Mouse (Mus musculus): ENCODE data around the gene Gm28048. TPM values are rescaled to one million over a fixed set of nuclear protein-coding genes. Genes with fewer than 3 reads are reported as not detected.
A peak's percentile ranks its signal among the peaks of the same experiment; 100 is the strongest.

The Gm28048 gene
- polyA plus RNA-seq, 1 experiment from 2014 or later = 3.2 TPM

DNA sequence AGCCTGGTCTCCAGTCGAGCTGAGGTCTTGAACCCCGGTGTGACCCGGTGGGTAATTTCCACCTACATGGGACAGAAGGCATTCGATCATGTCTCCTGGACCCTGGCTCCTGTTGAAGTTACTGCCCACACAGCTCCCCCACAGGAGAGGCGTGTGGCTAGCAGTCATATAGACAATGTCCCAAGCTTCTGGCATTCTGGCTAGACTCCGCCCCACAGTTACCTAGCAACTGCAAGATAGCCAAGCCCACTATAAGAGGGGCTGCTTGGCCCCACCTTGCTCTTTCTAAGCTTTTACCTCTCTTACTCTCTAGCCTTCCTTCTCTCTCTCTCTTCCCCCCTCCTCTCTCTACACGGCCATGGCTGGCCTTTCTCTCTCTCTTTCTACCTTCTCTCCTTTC is 64.1 kb downstream of the Gm28048 start:
- no peak overlapping the region for H3K9ac ChIP-seq
- H3K36me3 ChIP-seq (replicated peaks; ENCODE audit: control insufficient read depth, insufficient read depth) = no peaks in the 10 kb centered on the region
- H3K27ac ChIP-seq = no peak overlapping the region
- no peak overlapping the region for H3K4me3 ChIP-seq (replicated peaks; ENCODE audit: low read length)
- H3K4me1 ChIP-seq (replicated peaks; ENCODE audit: control insufficient read depth, insufficient read depth, low read length) = no peaks in the 10 kb centered on the region
- ATAC-seq (ENCODE audit: low FRiP score) (no peak), DNase-seq (ENCODE audit: low spot score) (no peak)
- H3K4me2 ChIP-seq (replicated peaks) = no peak overlapping the region
- 87% methylated on average over 7 of the region's 7 CpGs for WGBS
- H3K27me3 ChIP-seq (ENCODE audit: control insufficient read depth, insufficient read depth, low read length) = no peaks in the 10 kb centered on the region
- no peaks in the 10 kb centered on the region for H3K9me3 ChIP-seq (ENCODE audit: control insufficient read depth, low read length)

DNA sequence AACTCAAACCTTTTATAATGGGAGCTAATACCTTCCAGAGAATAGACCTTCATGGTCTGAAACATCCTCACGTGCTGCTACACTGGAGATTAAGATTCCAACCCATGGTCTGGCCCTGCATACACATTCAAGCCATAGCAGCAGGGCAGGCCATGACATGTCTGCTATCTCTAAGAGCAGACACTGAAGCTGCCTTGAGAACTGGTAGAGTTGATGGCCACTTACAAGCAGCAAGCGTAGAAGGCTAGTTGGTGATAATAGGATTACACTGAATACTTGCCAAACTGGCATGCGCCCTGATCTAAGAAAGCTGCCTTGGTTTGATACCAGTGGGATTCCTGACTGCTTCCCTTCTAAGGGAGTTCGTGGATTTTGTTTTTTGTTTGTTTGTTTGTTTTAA is 68.1 kb downstream of the Gm28048 start:
- H3K4me1 ChIP-seq (replicated peaks; ENCODE audit: control insufficient read depth, insufficient read depth, low read length) = no peaks in the 10 kb centered on the region
- ATAC-seq (ENCODE audit: low FRiP score) (no peak), DNase-seq (ENCODE audit: low spot score) (no peak)
- H3K4me3 ChIP-seq (replicated peaks; ENCODE audit: low read length) = no peak overlapping the region
- H3K36me3 ChIP-seq (replicated peaks; ENCODE audit: control insufficient read depth, insufficient read depth) = no peaks in the 10 kb centered on the region
- H3K9ac ChIP-seq = no peak overlapping the region
- H3K27me3 ChIP-seq (ENCODE audit: control insufficient read depth, insufficient read depth, low read length) = no peaks in the 10 kb centered on the region
- H3K9me3 ChIP-seq (ENCODE audit: control insufficient read depth, low read length) = no peaks in the 10 kb centered on the region
- H3K27ac ChIP-seq = no peak overlapping the region
- 86% methylated on average over 4 of the region's 4 CpGs for WGBS
- no peak overlapping the region for H3K4me2 ChIP-seq (replicated peaks)

DNA sequence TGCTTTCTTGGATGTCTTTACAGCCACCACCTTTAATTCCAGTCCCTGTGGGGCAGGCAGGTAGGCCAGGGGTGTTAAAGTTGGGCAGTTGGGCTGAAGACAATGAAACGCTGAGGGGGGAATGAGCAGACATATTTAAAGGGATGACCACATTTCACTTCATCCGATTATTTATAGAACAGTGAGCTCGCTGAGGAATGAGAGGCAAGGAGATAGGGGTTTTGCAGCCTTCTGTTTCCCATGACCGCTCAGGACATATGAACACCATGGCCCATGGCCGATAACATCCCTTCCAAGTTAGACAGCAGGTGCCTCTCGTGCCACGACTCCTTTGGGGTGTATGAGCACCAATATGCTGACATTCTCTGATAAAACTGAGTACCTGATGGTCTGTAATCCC is 70.1 kb downstream of the Gm28048 start:
- no peak for DNase-seq (ENCODE audit: low spot score)
- 95% methylated on average over 7 of the region's 7 CpGs for WGBS
- Histone ChIP-seq H3K27ac (no peak overlapping the region), H3K4me3 (replicated peaks; ENCODE audit: low read length) (no peak overlapping the region), H3K9ac (no peak overlapping the region), H3K36me3 (replicated peaks; ENCODE audit: control insufficient read depth, insufficient read depth) (no peaks in the 10 kb centered on the region), H3K4me1 (replicated peaks; ENCODE audit: control insufficient read depth, insufficient read depth, low read length) (no peaks in the 10 kb centered on the region), H3K27me3 (ENCODE audit: control insufficient read depth, insufficient read depth, low read length) (no peaks in the 10 kb centered on the region), H3K4me2 (replicated peaks) (no peak overlapping the region), H3K9me3 (ENCODE audit: control insufficient read depth, low read length) (no peaks in the 10 kb centered on the region)
- ATAC-seq (ENCODE audit: low FRiP score) = no peak

DNA sequence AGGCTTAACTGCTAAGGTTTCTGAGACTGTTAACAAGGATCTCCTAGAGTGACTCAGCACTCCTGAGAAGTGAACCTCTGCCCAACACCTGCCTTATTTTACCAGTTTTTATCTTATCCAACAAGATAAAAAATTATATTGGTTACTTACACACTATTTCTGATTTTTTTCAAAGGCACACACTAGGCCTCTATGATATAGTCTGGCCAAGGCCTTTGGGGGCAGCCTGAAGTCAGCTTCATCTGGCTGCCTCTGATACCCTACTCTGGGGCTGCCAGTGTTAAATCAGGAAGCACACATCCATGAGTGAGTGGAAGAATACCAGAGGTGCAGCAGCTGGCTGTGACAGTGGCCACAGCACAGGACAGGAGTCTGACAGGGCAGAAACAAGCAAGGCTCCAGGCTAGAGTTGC is 75.4 kb downstream of the Gm28048 start:
- no peak overlapping the region for H3K27ac ChIP-seq
- H3K4me1 ChIP-seq (replicated peaks; ENCODE audit: control insufficient read depth, insufficient read depth, low read length) = no peaks in the 10 kb centered on the region
- ATAC-seq (ENCODE audit: low FRiP score) (no peak), DNase-seq (ENCODE audit: low spot score) (no peak)
- no peaks in the 10 kb centered on the region for H3K27me3 ChIP-seq (ENCODE audit: control insufficient read depth, insufficient read depth, low read length)
- no peaks in the 10 kb centered on the region for H3K9me3 ChIP-seq (ENCODE audit: control insufficient read depth, low read length)
- H3K4me2 ChIP-seq (replicated peaks) = no peak overlapping the region
- no peaks in the 10 kb centered on the region for H3K36me3 ChIP-seq (replicated peaks; ENCODE audit: control insufficient read depth, insufficient read depth)
- H3K9ac ChIP-seq = no peak overlapping the region
- H3K4me3 ChIP-seq (replicated peaks; ENCODE audit: low read length) = no peak overlapping the region

DNA sequence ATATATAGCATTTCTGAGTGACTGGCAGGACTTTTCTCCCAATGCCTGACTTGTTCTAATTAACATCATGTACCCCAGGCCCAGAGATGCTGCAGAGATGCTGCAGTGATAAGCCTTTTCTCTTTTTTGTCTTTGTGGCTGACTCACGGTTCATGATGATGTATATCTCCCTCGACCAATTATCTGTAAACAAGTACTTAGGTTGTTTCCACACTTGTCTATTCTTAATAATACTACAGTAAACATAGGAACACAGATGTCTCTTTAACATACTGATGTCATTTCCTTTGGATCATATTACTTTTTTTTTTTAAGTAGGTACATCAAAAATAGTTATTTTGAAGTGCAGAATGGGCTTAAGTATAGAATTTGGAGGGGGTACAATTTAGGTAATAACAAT is 79.0 kb downstream of the Gm28048 start:
- no peak for ATAC-seq (ENCODE audit: low FRiP score)
- H3K36me3 ChIP-seq (replicated peaks; ENCODE audit: control insufficient read depth, insufficient read depth) = peaks cover 6% of the 10 kb centered on the region
- no peak overlapping the region for H3K4me2 ChIP-seq (replicated peaks)
- WGBS = 80% methylated on average over 2 of the region's 2 CpGs
- no peak for DNase-seq (ENCODE audit: low spot score)
- no peak overlapping the region for H3K4me3 ChIP-seq (replicated peaks; ENCODE audit: low read length)
- H3K4me1 ChIP-seq (replicated peaks; ENCODE audit: control insufficient read depth, insufficient read depth, low read length) = no peaks in the 10 kb centered on the region
- no peak overlapping the region for H3K27ac ChIP-seq
- no peak overlapping the region for H3K9ac ChIP-seq
- no peaks in the 10 kb centered on the region for H3K9me3 ChIP-seq (ENCODE audit: control insufficient read depth, low read length)
- no peaks in the 10 kb centered on the region for H3K27me3 ChIP-seq (ENCODE audit: control insufficient read depth, insufficient read depth, low read length)

DNA sequence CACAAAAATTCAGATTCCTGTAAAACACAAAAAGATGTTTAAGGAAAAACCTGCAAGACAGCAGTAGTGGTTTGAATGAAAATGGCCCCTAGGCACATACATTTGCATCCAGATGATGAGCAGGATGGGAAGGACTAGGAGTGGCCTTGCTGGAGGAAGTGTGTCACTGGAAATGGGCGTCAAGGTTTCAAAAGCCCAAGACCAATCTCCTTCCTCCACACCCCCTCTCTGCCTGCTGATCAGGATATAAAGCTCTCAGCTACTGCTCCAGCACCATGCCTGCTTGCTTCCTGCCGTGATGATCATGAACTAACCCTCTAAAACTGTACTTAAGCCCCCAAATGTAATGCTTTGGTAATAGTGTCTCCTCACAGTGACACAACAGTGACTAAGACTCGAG is 81.8 kb downstream of the Gm28048 start:
- Histone ChIP-seq H3K9me3 (ENCODE audit: control insufficient read depth, low read length) (no peaks in the 10 kb centered on the region), H3K36me3 (replicated peaks; ENCODE audit: control insufficient read depth, insufficient read depth) (peaks cover 6% of the 10 kb centered on the region), H3K4me1 (replicated peaks; ENCODE audit: control insufficient read depth, insufficient read depth, low read length) (no peaks in the 10 kb centered on the region), H3K27ac (no peak overlapping the region), H3K9ac (no peak overlapping the region), H3K27me3 (ENCODE audit: control insufficient read depth, insufficient read depth, low read length) (no peaks in the 10 kb centered on the region), H3K4me2 (replicated peaks) (no peak overlapping the region), H3K4me3 (replicated peaks; ENCODE audit: low read length) (no peak overlapping the region)
- no peak for DNase-seq (ENCODE audit: low spot score)
- ATAC-seq (ENCODE audit: low FRiP score) = no peak
- WGBS = 89% methylated on average over 3 of the region's 3 CpGs

DNA sequence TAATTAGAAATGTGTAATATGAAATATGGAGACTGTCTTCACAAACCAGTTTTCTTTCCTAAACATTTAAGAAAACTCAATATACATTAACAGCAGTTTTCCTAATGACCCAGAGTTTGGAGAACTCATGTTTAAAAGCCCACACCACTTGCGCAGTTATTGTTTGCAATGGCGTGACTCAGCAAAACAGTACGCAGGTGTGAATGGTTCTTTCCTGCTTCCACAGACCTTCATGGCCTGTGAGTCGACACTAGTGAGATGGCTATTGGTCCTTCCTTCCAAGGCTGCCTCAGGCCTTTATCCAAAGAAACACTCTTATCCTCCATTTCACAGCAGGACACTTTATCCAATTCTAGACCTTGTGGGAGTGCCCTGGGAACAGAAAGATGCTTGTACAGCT is 84.2 kb downstream of the Gm28048 start:
- WGBS = 98% methylated on average over 4 of the region's 4 CpGs
- Histone ChIP-seq H3K27ac (no peak overlapping the region), H3K4me2 (replicated peaks) (no peak overlapping the region), H3K4me1 (replicated peaks; ENCODE audit: control insufficient read depth, insufficient read depth, low read length) (no peaks in the 10 kb centered on the region), H3K9me3 (ENCODE audit: control insufficient read depth, low read length) (no peaks in the 10 kb centered on the region), H3K27me3 (ENCODE audit: control insufficient read depth, insufficient read depth, low read length) (no peaks in the 10 kb centered on the region), H3K36me3 (replicated peaks; ENCODE audit: control insufficient read depth, insufficient read depth) (peaks cover 6% of the 10 kb centered on the region), H3K4me3 (replicated peaks; ENCODE audit: low read length) (no peak overlapping the region), H3K9ac (no peak overlapping the region)
- ATAC-seq (ENCODE audit: low FRiP score) (no peak), DNase-seq (ENCODE audit: low spot score) (no peak)

DNA sequence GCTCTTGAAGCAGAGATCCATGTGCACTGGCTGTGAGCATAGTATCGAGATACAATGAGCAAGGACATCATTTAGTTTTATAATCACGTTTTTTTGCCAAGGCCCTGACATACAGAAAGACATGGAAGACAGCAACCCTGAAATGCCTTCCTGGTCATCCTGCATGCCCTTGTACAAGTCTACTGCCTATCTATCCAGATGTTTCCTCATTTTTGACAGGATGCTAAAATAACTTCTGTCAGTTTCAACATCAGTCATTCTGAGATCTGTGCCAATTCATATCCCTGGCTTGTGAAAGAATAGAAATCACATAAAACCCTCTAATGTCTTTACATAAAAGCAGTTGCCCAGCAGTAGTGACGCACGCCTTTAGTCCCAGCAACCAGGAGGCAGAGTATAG is 84.8 kb downstream of the Gm28048 start:
- H3K4me2 ChIP-seq (replicated peaks) = no peak overlapping the region
- ATAC-seq (ENCODE audit: low FRiP score) = no peak

DNA sequence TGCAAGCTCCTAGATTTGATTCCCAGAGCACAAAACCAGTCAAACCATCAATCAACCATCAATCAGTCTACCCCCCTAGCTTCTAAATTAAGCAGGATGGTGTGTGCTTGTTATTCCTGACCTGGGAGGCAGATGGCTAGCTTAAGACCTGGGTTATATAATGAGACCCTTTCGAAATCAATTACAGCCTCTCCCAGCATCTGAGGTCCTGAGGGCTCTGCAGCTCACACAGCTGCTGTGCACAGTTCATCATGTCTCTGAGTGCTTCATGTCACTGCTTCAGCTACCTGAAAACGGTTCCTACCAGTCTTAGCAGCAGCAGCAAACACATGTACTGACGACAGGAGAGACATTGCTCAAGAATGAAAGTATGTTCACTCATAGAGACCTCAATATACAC is 88.8 kb downstream of the Gm28048 start:
- Histone ChIP-seq H3K9ac (no peak overlapping the region), H3K9me3 (ENCODE audit: control insufficient read depth, low read length) (no peaks in the 10 kb centered on the region), H3K4me2 (replicated peaks) (no peak overlapping the region), H3K36me3 (replicated peaks; ENCODE audit: control insufficient read depth, insufficient read depth) (no peaks in the 10 kb centered on the region), H3K27ac (no peak overlapping the region), H3K4me3 (replicated peaks; ENCODE audit: low read length) (no peak overlapping the region), H3K27me3 (ENCODE audit: control insufficient read depth, insufficient read depth, low read length) (no peaks in the 10 kb centered on the region), H3K4me1 (replicated peaks; ENCODE audit: control insufficient read depth, insufficient read depth, low read length) (no peaks in the 10 kb centered on the region)
- DNase-seq (ENCODE audit: low spot score) = no peak
- WGBS = 49% methylated on average over 3 of the region's 3 CpGs
- 0 out of 2 replicates have a peak, but pooled peaks have one; percentile 14 for ATAC-seq (ENCODE audit: low FRiP score)

More for the DNA sequence above, 84.8 kb downstream of the Gm28048 start:
- H3K36me3 ChIP-seq (replicated peaks; ENCODE audit: control insufficient read depth, insufficient read depth) = peaks cover 6% of the 10 kb centered on the region
- no peak overlapping the region for H3K27ac ChIP-seq
- no peak overlapping the region for H3K9ac ChIP-seq
- no peak overlapping the region for H3K4me3 ChIP-seq (replicated peaks; ENCODE audit: low read length)
- no peak for DNase-seq (ENCODE audit: low spot score)
- H3K9me3 ChIP-seq (ENCODE audit: control insufficient read depth, low read length) = no peaks in the 10 kb centered on the region
- no peaks in the 10 kb centered on the region for H3K4me1 ChIP-seq (replicated peaks; ENCODE audit: control insufficient read depth, insufficient read depth, low read length)
- 98% methylated on average over 4 of the region's 4 CpGs for WGBS
- no peaks in the 10 kb centered on the region for H3K27me3 ChIP-seq (ENCODE audit: control insufficient read depth, insufficient read depth, low read length)

DNA sequence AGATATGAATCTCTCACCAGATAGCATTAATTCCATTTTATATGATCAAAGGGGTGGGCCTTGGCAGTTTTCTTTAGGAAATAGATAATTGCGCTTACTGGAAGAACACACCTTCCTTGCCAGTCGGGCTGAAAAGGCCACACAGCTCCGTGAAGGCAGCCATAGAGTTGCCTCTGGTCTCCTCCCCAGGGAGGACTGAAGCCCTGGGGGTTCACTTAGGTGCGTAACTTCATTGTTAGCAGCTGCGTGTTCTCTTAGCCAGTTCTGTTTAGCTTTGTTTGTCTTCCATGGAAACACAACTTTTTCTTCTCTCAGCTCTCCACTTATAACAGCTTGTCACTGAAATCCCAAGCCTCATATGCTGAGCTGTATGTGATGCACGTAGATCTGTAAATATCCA is 89.4 kb downstream of the Gm28048 start:
- Histone ChIP-seq H3K9ac (no peak overlapping the region), H3K4me3 (replicated peaks; ENCODE audit: low read length) (no peak overlapping the region), H3K36me3 (replicated peaks; ENCODE audit: control insufficient read depth, insufficient read depth) (no peaks in the 10 kb centered on the region), H3K9me3 (ENCODE audit: control insufficient read depth, low read length) (no peaks in the 10 kb centered on the region), H3K27me3 (ENCODE audit: control insufficient read depth, insufficient read depth, low read length) (no peaks in the 10 kb centered on the region), H3K4me1 (replicated peaks; ENCODE audit: control insufficient read depth, insufficient read depth, low read length) (no peaks in the 10 kb centered on the region), H3K4me2 (replicated peaks) (no peak overlapping the region), H3K27ac (no peak overlapping the region)
- ATAC-seq (ENCODE audit: low FRiP score) (no peak), DNase-seq (ENCODE audit: low spot score) (no peak)
- 66% methylated on average over 6 of the region's 6 CpGs for WGBS
